Mouse (Mus musculus) CD4-positive helper T cell, adult 2 months (primary cell): ENCODE data around the gene Amotl1.
"Not testable (repeated sequence)": the region's sequence is repeated elsewhere in the genome, so short reads cannot be mapped to it uniquely, and the experiment has no call there.

ENCODE experiments used
- DNase-seq: peaks from one replicate; pipeline ENCODE4 v3.0.0-alpha.2; 2012; ENCODE audit warnings: low read depth, missing footprints, low spot score

Gene Amotl1

GRCm38 (mm10) chr9:14604363-14604762, 40.5 kb downstream of the Amotl1 start:
- DNase-seq = no peak

- no peak for DNase-seq
Measured at GRCm38 (mm10) chr9:14603475-14603874, 41.4 kb downstream of the Amotl1 start.

- no peak for DNase-seq
Measured at GRCm38 (mm10) chr9:14599799-14600198, 45.1 kb downstream of the Amotl1 start.

GRCm38 (mm10) chr9:14598157-14598556, 46.7 kb downstream of the Amotl1 start:
- no peak for DNase-seq

GRCm38 (mm10) chr9:14597429-14597828, 47.4 kb downstream of the Amotl1 start:
- no peak for DNase-seq

- DNase-seq = no peak
Measured at GRCm38 (mm10) chr9:14596858-14597257, 48.0 kb downstream of the Amotl1 start.

GRCm38 (mm10) chr9:14596427-14596826, 48.4 kb downstream of the Amotl1 start:
- DNase-seq = no peak

- no peak for DNase-seq
Measured at GRCm38 (mm10) chr9:14595893-14596292, 49.0 kb downstream of the Amotl1 start.

- DNase-seq = no peak
Measured at GRCm38 (mm10) chr9:14593880-14594279, 51.0 kb downstream of the Amotl1 start.

- no peak for DNase-seq
Measured at GRCm38 (mm10) chr9:14590666-14591065, 54.2 kb downstream of the Amotl1 start.

- no peak for DNase-seq
Measured at GRCm38 (mm10) chr9:14588690-14589089, 56.2 kb downstream of the Amotl1 start.

- DNase-seq = no peak
Measured at GRCm38 (mm10) chr9:14585702-14586101, 59.2 kb downstream of the Amotl1 start.

GRCm38 (mm10) chr9:14578960-14579359, 65.9 kb downstream of the Amotl1 start:
- no peak for DNase-seq

GRCm38 (mm10) chr9:14576359-14576758, 68.5 kb downstream of the Amotl1 start:
- DNase-seq = not testable (repeated sequence)

- DNase-seq = no peak
Measured at GRCm38 (mm10) chr9:14574760-14575399, 70.0 kb downstream of the Amotl1 start.

- no peak for DNase-seq
Measured at GRCm38 (mm10) chr9:14569175-14569975, 75.5 kb downstream of the Amotl1 start.

- DNase-seq = peak; percentile 55
Measured at GRCm38 (mm10) chr9:14568487-14568886, 76.4 kb downstream of the Amotl1 start.

GRCm38 (mm10) chr9:14564486-14564885, 80.4 kb downstream of the Amotl1 start:
- DNase-seq = no peak

GRCm38 (mm10) chr9:14563351-14563750, 81.5 kb downstream of the Amotl1 start:
- no peak for DNase-seq

GRCm38 (mm10) chr9:14560545-14560944, 84.3 kb downstream of the Amotl1 start:
- no peak for DNase-seq

GRCm38 (mm10) chr9:14559996-14560395, 84.9 kb downstream of the Amotl1 start:
- no peak for DNase-seq

- DNase-seq = no peak
Measured at GRCm38 (mm10) chr9:14559430-14559829, 85.4 kb downstream of the Amotl1 start.

GRCm38 (mm10) chr9:14558332-14558731, 86.5 kb downstream of the Amotl1 start:
- DNase-seq = no peak
